Mouse (Mus musculus) liver, postnatal 0 days (tissue): ENCODE data around the gene Adtrp. TPM values are rescaled to one million over a fixed set of nuclear protein-coding genes. Genes with fewer than 3 reads are reported as not detected.

Experiments used
- ATAC-seq: fragments of 200-750 bp; cut with Nextera tagmentation; 2 replicates; pipeline ENCODE4 v1.8.0; 2017; ENCODE audit warnings: mild to moderate bottlenecking, moderate library complexity
- DNase-seq: peaks from one replicate; pipeline ENCODE4 v3.0.0-alpha.2; 2016
- H3K27ac ChIP-seq: fragments of 300-500 bp; sonication (generic); 2 replicates; pipeline ENCODE4 v1.5.1; 2014; ENCODE audit warnings: antibody characterized with exemption, moderate library complexity, mild to moderate bottlenecking, low read depth
- H3K27me3 ChIP-seq: fragments of 300-500 bp; sonication (generic); 2 replicates; pipeline ENCODE4 v1.6.1; 2014; ENCODE audit warnings: low read length, control low read depth, mixed read lengths; ENCODE audit not compliant: insufficient read depth
- H3K36me3 ChIP-seq: fragments of 300-500 bp; sonication (generic); replicated peaks from 2 replicates; pipeline ENCODE4 v1.6.1; 2014; ENCODE audit warnings: mild to moderate bottlenecking, control low read depth, low read length, moderate library complexity, mixed read lengths; ENCODE audit not compliant: insufficient read depth
- H3K4me1 ChIP-seq: fragments of 300-500 bp; sonication (generic); 2 replicates; pipeline ENCODE4 v1.6.1; 2014; ENCODE audit warnings: antibody characterized with exemption, mild to moderate bottlenecking, control low read depth; ENCODE audit not compliant: insufficient read depth
- H3K4me2 ChIP-seq: fragments of 300-500 bp; sonication (generic); 2 replicates; pipeline ENCODE4 v1.6.1; 2014; ENCODE audit warnings: low read depth, mild to moderate bottlenecking, low read length, moderate library complexity, mixed read lengths
- H3K4me3 ChIP-seq: fragments of 300-500 bp; sonication (generic); 2 replicates; pipeline ENCODE4 v1.5.1; 2014; ENCODE audit warnings: low read depth, low read length
- H3K9ac ChIP-seq: fragments of 300-500 bp; sonication (generic); replicated peaks from 2 replicates; pipeline ENCODE4 v1.6.1; 2014; ENCODE audit warnings: mild to moderate bottlenecking, moderate library complexity
- H3K9me3 ChIP-seq: fragments of 300-500 bp; sonication (generic); 2 replicates; pipeline ENCODE4 v1.6.1; 2016; ENCODE audit warnings: mild to moderate bottlenecking, control low read depth, low read length, mixed read lengths
- CTCF ChIP-seq: sonication (generic); IDR thresholded peaks from 2 replicates; pipeline ENCODE4 v1.5.1; 2016; ENCODE audit warnings: antibody characterized with exemption, low read depth
- EP300 ChIP-seq: IDR thresholded peaks from 2 replicates; pipeline ENCODE4 v1.6.1; 2016; ENCODE audit warnings: antibody characterized with exemption, low read depth, mild to moderate bottlenecking
- WGBS: fragments of 180-500 bp; shearing (Covaris S2); extraction: QIAGEN DNeasy Blood & Tissue Kit; methylation state at CpG from one replicate; pipeline ENCODE4 v1.1.7; 2014; ENCODE audit not compliant: insufficient replicate concordance; 5-methylcytosine and 5-hydroxymethylcytosine counted together
- polyA plus RNA-seq: library from polyadenylated mRNA; unstranded; fragments of >200 nt; fragmentation: Nextera tagmentation; extraction: Ambion mirVana; gene quantifications from 2 replicates; pipeline ENCODE4 v1.2.1, GENCODE M21; 2015

The Adtrp gene
- polyA plus RNA-seq, 1 experiment from 2014 or later: 94.2 TPM

- H3K36me3 ChIP-seq: no peaks in the 10 kb centered on the region
- no peak overlapping the region for H3K9ac ChIP-seq
- H3K27me3 ChIP-seq: no peaks in the 10 kb centered on the region
- no peak overlapping the region for H3K4me3 ChIP-seq
- H3K9me3 ChIP-seq: no peaks in the 10 kb centered on the region
- no peak overlapping the region for H3K4me2 ChIP-seq
- DNase-seq (no peak), ATAC-seq (no peak)
- no peak overlapping the region for H3K27ac ChIP-seq
- TF ChIP-seq EP300 (no peak), CTCF (no peak)
- WGBS: 66% methylated on average over 5 of the region's 5 CpGs
- H3K4me1 ChIP-seq: no peaks in the 10 kb centered on the region
Measured at GRCm38 (mm10) chr13:41740456-41741085, 106.9 kb downstream of the Adtrp start.

DNA sequence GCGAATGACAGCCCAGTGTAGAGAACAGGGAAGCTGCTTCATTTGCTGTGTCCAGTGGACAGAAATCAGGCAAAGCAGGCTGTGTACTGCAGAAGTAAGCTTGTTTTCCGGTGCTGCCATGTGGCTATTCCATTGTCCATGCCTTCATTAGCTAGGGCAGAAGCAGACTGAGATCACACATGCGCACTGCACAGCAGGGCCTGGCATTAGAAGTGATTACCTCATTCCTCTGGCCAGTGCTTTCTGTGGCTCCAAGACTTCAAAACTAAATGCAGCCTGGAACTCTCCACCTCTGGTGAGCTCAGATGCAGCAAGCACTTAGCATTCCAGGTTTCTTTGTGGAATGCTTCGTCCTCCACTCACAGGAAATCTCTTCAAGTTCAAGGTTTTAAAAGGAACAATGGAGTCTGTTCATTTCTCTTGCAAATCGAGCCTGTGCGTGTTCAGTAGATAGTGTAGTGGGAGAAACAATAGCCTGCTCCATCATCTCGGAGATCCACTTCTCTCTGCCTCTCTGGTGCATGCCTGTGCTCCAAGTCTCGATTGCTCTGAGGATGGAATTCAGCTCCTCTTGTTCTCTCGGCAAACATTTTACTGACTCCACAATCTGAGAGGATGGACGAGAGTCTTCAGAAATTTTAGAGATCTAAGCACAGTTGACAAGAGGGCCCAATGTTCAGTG, 109.7 kb downstream of the Adtrp start:
- Histone ChIP-seq H3K4me1 (no peaks in the 10 kb centered on the region), H3K27me3 (no peaks in the 10 kb centered on the region), H3K4me2 (no peak overlapping the region), H3K27ac (no peak overlapping the region), H3K9ac (no peak overlapping the region), H3K36me3 (no peaks in the 10 kb centered on the region), H3K4me3 (no peak overlapping the region), H3K9me3 (no peaks in the 10 kb centered on the region)
- ATAC-seq (no peak), DNase-seq (no peak)
- TF ChIP-seq CTCF: no peak
- no peak for TF ChIP-seq EP300
- 62% methylated on average over 10 of the region's 10 CpGs for WGBS

DNA sequence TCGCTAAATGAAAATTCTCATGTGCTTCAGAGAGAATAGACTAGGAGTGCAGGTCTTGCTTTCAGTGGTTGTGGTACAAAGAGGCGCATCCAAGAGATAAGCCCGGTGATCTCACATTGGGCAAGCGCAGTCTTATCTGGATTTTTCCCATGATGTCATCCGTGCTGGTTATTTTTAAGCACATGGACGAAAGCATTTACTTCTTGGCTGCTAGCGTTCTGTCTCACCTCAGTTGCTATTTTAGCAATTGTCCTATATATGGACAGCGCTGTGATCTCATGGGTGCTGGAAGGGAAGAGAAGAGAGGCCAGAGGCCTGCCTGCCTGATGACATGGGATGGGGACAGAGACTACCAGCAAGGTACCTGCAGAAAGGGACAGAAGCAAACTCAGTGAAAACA, 117.8 kb downstream of the Adtrp start:
- no peak overlapping the region for H3K9ac ChIP-seq
- no peak overlapping the region for H3K27ac ChIP-seq
- no peaks in the 10 kb centered on the region for H3K27me3 ChIP-seq
- no peaks in the 10 kb centered on the region for H3K4me1 ChIP-seq
- ATAC-seq: no peak
- no peaks in the 10 kb centered on the region for H3K36me3 ChIP-seq
- 85% methylated on average over 8 of the region's 8 CpGs for WGBS
- TF ChIP-seq CTCF (no peak), EP300 (no peak)
- no peaks in the 10 kb centered on the region for H3K9me3 ChIP-seq
- H3K4me2 ChIP-seq: no peak overlapping the region
- no peak overlapping the region for H3K4me3 ChIP-seq
- no peak for DNase-seq

- H3K9ac ChIP-seq: no peak overlapping the region
- no peaks in the 10 kb centered on the region for H3K27me3 ChIP-seq
- TF ChIP-seq CTCF (no peak), EP300 (no peak)
- no peaks in the 10 kb centered on the region for H3K4me1 ChIP-seq
- H3K4me2 ChIP-seq: no peak overlapping the region
- DNase-seq: no peak
- H3K27ac ChIP-seq: no peak overlapping the region
- H3K4me3 ChIP-seq: no peak overlapping the region
- no peaks in the 10 kb centered on the region for H3K9me3 ChIP-seq
- WGBS: 76% methylated on average over 3 of the region's 3 CpGs
- H3K36me3 ChIP-seq: no peaks in the 10 kb centered on the region
- ATAC-seq: no peak
Measured at GRCm38 (mm10) chr13:41727803-41728202, 119.7 kb downstream of the Adtrp start.

- no peaks in the 10 kb centered on the region for H3K36me3 ChIP-seq
- 88% methylated on average over 16 of the region's 16 CpGs for WGBS
- DNase-seq (no peak), ATAC-seq (no peak)
- TF ChIP-seq EP300 (no peak), CTCF (no peak)
- H3K9ac ChIP-seq: no peak overlapping the region
- no peaks in the 10 kb centered on the region for H3K27me3 ChIP-seq
- no peaks in the 10 kb centered on the region for H3K4me1 ChIP-seq
- no peaks in the 10 kb centered on the region for H3K9me3 ChIP-seq
- no peak overlapping the region for H3K27ac ChIP-seq
- H3K4me3 ChIP-seq: no peak overlapping the region
- H3K4me2 ChIP-seq: no peak overlapping the region
Measured at GRCm38 (mm10) chr13:41719331-41719730, 128.2 kb downstream of the Adtrp start.

- 83% methylated on average over 4 of the region's 4 CpGs for WGBS
- no peak for TF ChIP-seq EP300
- no peak for TF ChIP-seq CTCF
- no peak overlapping the region for H3K4me2 ChIP-seq
- no peak overlapping the region for H3K9ac ChIP-seq
- H3K4me1 ChIP-seq: no peaks in the 10 kb centered on the region
- no peak for DNase-seq
- H3K9me3 ChIP-seq: no peaks in the 10 kb centered on the region
- no peak overlapping the region for H3K27ac ChIP-seq
- no peak for ATAC-seq
- no peaks in the 10 kb centered on the region for H3K27me3 ChIP-seq
- H3K36me3 ChIP-seq: no peaks in the 10 kb centered on the region
- no peak overlapping the region for H3K4me3 ChIP-seq
Measured at GRCm38 (mm10) chr13:41718051-41718450, 129.4 kb downstream of the Adtrp start.

Other genes with a start within 250 kb of the Adtrp start
- 4.6 and 5.7 TPM in 2 replicates for gene Tmem170b, start 241.8 kb downstream of the Adtrp start, polyA plus RNA-seq
- gene Hivep1, start 204.3 kb upstream of the Adtrp start, polyA plus RNA-seq: 3.1 and 4.5 TPM in 2 replicates